Mouse (Mus musculus): ENCODE measurements around the gene Exosc8.
"Not testable (repeated sequence)": the region's sequence is repeated elsewhere in the genome, so short reads cannot be mapped to it uniquely, and the experiment has no call there.

Exosc8 gene

DNA sequence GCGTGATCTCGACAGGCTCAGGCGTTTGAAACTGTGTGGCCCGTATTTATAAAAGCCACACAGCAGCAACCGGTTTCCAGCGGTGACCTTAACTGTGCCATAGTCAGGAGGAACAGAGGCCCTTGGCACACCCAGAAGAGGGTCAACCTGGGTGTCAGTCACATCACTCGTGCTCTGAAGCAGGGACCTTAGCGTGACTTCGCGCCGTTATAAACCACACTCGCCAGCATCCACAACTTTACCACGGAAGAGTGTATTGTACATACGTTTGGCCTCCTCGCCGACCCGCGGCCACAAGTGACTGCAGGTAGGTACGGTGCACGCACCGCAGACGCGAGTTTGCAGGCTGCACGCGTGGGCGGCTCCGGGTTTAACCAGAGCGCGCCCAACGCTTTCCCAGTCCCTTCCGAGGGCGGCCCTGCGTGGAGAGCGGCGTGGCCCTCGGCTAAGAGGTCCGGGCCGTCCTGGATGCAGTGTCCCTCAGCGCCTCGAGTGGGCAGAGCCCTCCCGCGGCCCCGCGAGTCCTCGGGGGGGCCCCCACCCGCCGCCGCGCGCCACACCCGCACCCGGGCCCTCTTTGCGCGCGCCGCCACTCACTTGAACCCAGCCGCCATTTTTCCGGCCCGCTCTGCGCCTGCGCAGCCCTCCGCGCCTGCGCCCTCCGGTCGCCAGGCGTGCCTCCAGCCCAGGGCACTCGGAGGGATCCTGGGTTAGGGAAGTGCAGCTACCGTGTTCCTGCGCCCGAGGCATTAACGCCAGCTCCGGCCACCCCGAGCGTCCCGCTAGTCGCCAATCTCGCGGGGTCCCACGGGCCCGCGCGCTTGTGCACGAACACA, 564 bp downstream of the Exosc8 start:
- DNase-seq (ENCODE audit: low read depth) = peak; percentile 86

DNA sequence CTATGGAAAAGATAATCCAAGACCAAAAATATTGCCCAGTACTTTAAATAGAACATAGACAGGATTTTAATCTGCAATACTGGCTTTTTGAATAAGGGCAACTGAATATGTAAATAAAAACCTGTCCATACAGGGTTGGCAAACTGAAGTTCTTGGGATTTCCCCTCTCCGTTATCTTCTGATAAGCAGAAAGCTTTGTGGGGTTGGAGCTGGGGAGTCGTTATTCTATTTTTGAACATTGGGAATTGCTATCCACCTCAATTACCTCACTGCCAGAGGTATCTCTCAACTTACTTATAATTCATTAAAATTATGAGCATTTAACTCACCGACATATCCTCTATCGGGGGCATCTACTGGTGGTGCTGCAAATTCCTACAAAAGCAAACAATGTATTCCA, 2.8 kb downstream of the Exosc8 start:
- DNase-seq (ENCODE audit: low read depth) = no peak

- no peak for DNase-seq (ENCODE audit: low read depth)
Observed at GRCm38 (mm10) chr3:54731626-54732150, 3.5 kb downstream of the Exosc8 start.

- DNase-seq (ENCODE audit: low read depth) = no peak
Observed at GRCm38 (mm10) chr3:54728100-54728499, 7.1 kb downstream of the Exosc8 start.

GRCm38 (mm10) chr3:54727588-54727987, 7.6 kb downstream of the Exosc8 start:
- no peak for DNase-seq (ENCODE audit: low read depth)

DNA sequence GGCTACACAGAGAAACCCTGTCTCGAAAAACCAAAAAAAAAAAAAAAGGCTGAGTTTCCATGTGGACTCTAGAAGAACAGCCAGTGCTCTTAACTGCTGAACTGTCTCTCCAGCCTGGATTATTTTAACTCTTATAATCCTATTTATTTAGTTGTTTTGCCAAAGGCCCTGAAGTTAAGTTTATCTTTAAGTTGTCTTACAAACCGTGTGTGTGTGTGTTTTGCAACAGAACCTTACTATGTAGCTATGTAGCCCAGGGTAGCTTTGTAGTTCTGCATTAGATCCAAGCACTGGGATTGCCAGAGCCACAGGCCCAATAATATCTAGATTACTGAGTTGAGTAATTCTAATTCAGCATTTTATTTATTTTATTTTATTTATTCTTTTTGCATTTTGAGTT, 9.8 kb downstream of the Exosc8 start:
- DNase-seq (ENCODE audit: low read depth) = no peak

- DNase-seq (ENCODE audit: low read depth) = peak; percentile 49
Observed at GRCm38 (mm10) chr3:54723741-54724500, 11.3 kb downstream of the Exosc8 start.

DNA sequence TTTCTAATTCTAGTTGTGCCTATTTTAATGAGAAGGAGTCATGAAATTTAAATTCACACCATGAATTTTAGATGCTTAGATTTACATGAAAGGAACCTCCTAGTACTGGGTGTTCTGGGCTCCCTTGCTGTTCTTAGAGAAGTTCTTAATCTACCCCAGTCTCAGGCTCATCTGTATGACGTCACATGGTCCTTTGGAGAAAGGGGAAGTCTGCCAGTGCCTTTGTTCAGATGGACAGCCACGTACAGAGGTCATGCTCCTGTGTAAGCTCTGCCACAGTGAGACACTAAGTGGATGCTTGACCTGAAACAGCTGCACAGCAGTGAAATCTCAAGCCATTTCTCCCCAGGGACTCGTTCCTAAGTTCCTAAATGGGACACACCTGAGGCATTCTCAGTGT, 16.2 kb downstream of the Exosc8 start:
- DNase-seq (ENCODE audit: low read depth) = peak; percentile 65

DNA sequence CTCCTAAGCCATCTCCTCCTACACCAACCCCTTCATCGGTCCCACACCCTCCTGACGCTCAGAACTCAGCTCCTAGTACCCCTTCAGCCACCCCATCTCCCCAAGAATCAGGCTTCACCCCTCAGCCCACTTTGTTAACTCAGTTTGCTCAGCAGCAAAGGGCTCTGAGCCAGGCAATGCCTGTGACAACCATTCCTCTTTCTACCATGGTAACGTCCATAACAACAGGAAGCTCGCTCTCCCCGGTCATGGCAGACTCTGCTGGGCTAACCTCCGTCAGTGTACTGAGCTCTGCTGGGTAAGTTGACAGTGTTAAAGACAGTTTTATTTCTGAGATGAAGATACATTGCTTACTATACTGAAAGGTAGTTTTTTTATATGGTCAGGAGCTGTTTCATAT, 17.8 kb downstream of the Exosc8 start:
- no peak for DNase-seq (ENCODE audit: low read depth)

DNA sequence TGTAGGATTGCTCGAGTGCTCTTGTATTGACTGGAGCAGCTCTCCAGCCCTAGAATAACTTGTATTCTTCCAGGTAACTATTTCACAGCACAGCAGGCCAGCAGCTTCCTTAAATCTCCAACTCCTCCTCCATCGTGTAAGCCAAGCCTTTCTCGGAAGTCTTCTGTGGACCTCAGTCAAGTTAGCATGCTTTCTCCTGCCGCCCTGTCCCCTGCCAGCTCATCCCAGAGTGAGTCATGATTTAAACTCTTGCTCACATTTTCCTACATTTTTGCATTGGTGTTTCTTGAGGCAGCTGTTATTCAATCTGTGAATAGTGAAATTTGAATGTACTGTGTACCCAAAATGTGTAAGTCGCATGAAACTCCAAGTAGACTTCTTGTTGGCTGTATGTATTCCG, 19.7 kb downstream of the Exosc8 start:
- DNase-seq (ENCODE audit: low read depth) = peak; percentile 25

DNA sequence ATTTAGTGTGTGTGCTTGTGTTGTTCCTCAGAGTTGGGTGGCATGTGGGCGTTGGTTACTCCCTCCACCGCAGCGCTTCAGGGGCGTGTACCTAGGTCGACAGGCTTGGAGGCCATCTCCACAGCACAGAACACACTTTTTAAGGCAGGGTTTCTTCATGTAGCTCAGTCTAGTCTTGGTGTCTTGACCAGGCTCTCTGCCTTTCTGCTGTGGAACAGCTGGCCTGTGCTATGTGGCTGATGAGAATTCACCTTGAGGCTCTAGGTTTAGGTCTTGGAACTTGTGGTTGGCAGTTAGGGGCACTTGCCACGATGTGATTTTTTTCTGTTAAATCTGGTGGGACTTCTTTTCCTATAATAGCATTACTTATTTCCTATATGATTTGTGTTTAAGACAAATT, 20.9 kb downstream of the Exosc8 start, which contains the start of gene Gm21958:
Gene Gm21958, minus strand, starts transcription at position 101 of the 400 bp plus-strand sequence.
- no peak for DNase-seq (ENCODE audit: low read depth)

GRCm38 (mm10) chr3:54708972-54709371, 26.2 kb downstream of the Exosc8 start:
- DNase-seq (ENCODE audit: low read depth) = peak; percentile 60

DNA sequence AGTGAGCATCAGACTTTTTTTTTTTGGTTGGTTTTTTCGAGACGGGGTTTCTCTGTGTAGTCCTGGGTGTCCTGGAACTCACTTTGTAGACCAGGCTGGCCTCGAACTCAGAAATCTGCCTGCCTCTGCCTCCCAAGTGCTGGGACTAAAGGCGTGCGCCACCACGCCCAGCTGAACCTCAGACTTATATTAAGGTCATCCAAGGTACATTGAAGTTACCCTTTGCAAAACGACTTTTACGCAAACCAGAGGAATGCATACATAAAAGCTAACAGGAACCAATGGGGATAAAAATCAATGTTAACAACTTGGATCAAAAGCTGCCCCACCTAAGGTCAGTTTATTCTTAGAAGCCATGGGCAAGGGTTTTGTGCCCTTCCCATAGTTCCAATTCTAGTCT, 31.1 kb downstream of the Exosc8 start:
- not testable (repeated sequence) for DNase-seq (ENCODE audit: low read depth)

DNA sequence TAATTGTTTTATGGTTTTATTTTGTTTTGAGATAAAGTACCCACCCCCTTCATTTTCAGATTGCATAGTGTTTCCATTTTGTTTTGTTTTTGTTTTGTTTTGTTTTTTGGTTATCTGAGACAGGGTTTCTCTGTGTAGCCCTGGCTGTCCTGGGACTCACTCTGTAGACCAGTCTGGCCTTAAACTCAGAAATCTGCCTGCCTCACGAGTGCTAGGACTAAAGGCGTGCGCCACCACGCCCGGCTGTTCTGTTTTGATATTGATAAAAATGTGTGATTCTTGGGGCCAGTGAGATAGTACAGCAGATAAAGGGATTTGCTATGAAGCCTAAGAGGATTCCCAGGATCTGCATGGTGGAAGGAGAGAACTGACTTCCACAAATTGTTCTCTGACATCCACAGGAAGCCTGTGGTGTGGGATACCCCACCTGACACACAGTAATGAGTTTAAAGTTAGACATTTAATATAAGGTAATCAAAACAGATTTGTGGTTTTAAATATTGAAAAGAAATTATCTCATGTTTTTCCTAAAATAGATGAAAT, 35.4 kb downstream of the Exosc8 start:
- DNase-seq (ENCODE audit: low read depth) = no peak

DNA sequence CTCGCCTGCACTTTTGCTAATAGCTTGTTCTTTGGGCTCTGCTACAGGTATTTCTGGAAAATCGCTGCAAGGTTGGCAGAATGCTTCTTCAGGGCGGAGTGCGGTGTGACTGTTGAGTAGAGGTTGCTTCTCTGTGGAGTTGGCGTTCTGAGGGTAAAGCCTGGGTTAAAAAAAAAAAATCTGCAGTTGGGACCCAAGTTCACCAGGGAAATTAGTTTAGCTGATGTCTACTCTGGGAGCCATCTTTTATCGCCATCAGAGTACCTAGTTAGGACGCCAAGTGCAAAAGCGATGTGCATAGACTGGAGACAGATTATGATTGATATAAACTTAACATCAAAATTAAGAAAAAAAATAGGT, 42.2 kb downstream of the Exosc8 start:
- DNase-seq (ENCODE audit: low read depth) = peak; percentile 79

GRCm38 (mm10) chr3:54692202-54693055, 42.8 kb downstream of the Exosc8 start, which contains the start of gene Supt20:
Gene Supt20, plus strand, starts transcription at chr3:54692807.
- peak; percentile 97 for DNase-seq (ENCODE audit: low read depth)

- DNase-seq (ENCODE audit: low read depth) = peak; percentile 71
Observed at GRCm38 (mm10) chr3:54689091-54689490, 46.1 kb downstream of the Exosc8 start.

GRCm38 (mm10) chr3:54687245-54687644, 47.9 kb downstream of the Exosc8 start:
- no peak for DNase-seq (ENCODE audit: low read depth)

GRCm38 (mm10) chr3:54685202-54685601, 50.0 kb downstream of the Exosc8 start:
- DNase-seq (ENCODE audit: low read depth) = no peak

DNA sequence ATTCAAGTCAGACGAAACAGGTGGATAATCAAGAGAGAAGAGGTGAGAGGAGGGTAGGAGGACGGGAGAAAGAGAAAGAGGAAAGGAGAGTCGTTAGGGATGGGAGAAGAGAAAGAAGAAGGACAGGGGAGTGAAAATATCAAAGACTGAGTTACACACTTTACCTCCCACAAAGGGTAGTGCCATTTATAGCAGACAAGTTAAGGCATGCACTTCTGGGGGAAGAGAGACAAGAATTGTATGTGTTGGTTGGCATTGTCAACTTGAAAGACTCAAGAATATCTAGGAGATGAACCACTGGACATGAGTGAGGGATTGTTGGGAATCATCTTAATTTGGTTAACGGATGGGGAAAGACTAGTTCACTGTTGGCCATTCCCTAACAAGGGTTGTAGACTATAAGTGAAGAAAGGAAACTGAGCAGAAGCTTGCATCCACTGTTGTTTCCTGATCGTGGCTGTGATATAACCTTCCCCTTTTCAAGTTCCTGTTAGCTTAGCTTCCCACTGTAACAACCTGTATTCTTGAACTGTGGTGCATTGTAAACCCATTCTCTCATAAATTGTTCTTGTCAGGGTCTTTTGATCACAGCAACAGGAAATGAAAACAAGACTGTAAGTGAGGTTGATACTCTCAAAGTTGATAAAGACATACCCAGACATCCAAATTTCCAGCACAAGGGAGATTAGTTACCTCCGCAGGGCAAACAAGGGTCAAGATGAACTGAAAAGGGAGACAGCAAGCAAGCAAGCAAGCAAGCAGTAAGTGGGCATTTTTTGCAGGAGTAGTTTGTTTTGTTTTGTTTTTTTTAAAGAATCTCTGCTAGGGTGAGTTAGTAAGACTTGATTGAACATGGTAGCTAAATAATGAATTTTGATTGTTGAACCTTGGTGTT, 53.6 kb downstream of the Exosc8 start:
- peak; percentile 40 for DNase-seq (ENCODE audit: low read depth)
